Mouse (Mus musculus): ENCODE results near the gene Rarg.
A peak's percentile ranks its signal among the peaks of the same experiment; 100 is the strongest.
"Not testable (repeated sequence)": the region's sequence is repeated elsewhere in the genome, so short reads cannot be mapped to it uniquely, and the experiment has no call there.

Gene Rarg

DNA sequence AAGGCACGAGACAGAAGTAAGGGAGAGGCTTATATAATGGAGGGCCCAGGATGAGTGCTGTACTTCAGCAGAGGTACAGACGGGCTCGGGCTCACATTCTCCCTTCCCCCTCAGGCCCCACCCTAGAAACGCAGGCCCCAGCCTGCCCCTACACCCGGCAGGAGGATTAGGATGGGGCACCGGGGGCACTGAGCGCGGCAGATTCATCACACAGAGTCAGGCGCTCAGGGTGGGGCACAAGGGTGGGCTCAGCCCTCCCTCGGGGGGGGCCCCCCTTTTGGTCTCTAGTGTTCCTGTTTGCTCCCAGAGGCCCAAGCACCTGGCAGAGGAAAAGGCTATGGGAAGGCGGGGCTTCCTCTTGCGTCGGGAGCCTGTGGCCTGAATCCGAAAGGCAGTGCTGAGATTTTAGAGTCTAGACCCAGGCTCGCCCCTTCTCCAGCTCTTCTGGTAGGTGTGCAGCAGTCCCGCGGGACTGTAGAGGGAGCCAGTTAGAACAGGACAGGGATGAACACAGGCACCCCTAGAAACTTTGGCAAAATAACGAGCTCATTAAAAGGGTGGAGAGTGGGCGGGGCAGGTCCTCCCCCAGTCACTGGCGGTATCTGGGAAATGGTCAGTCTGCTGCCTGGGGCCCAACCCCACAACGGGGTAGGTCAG, 21.8 kb downstream of the Rarg start:
- no peak for DNase-seq

DNA sequence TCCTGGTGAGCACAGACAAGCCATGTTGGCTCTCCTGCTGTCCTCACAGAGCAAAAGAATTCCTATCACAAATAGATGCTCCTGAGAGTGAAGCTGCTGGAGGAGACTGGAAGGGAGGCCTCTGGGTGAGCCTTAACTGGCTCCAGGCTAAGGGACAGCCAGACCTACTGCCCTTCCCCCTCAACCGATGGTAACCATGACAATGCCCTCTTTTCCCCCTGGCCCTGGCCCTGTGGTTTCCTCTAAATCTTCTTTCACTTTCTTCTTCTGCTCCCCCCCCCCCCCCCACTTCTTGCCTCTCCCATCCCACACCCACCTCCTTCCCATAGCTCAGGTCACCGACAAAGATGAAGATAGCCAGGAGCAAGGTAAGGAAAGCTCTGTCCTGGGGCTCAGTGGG, 23.4 kb downstream of the Rarg start:
- no peak for DNase-seq

- DNase-seq = no peak
These were observed 24.6 kb downstream of the Rarg start for GRCm38 (mm10) chr15:102232764-102233163.

DNA sequence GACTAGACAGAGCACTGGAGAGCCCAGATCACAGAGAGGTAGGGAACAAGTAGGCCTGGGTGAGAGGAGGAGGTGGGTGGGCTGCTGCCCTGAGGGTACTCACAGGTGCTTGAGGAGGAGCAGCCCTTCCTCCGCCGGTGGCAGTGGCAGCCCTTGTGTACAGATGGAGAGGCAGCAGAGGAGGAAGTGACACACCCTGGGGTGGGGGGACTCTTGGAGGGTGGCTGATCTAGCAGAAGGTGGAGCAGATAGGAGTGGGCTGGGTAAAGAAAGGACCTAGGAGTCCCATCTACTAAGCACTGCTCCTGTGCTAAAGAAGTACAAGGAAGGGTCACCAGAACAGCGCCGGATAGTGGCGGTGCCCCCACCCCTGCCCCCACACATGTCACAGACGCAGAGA, 25.6 kb downstream of the Rarg start, which contains the start of gene Itgb7:
Gene Itgb7 (minus strand): TSS at position 197 of the 400 bp plus-strand sequence.
- no peak for DNase-seq

- no peak for DNase-seq
These were observed 26.7 kb downstream of the Rarg start for GRCm38 (mm10) chr15:102230408-102231321.

- DNase-seq = not testable (repeated sequence)
These were observed 31.7 kb downstream of the Rarg start for GRCm38 (mm10) chr15:102225619-102226018.

- DNase-seq = no peak
These were observed 32.2 kb downstream of the Rarg start for GRCm38 (mm10) chr15:102224992-102225617.

DNA sequence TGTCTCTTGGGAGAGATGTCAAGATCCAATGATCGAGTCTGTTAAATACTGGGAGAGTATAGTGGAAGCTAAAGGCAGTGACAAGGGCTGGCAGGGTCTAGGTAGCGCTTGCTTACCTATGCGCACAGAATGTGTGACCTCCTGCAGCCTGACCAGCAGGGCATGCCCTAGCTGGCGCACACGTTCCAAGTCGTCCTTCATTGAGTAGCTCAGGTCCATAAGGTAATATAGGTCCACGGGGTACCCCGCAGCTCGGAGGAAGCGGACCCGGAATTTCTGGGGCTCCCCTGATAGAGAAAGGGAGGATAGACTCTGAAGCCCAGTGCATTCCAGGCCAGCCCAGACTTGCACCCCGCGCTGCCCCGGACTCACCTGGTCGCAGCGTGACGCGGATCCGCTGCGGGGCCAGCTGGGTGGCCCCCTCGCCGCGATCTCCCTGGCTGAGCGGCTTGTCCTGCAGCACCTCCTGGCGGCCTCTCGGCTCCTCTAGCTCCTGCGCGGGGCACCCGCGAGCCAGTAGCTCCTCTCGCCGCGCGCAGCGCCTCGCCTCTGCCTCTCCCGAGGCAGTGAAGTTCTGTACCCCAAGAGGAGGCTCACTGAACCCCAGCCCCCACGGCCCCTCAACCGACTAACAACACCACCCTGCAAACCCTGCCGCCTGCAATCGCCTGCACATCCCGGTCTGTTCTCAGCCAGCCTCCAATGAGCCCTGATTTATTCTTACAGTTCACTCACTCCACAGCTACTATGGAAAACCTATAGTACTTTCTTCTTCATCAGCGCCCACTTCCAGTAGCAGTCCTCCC, 32.9 kb downstream of the Rarg start:
- DNase-seq = peak; percentile 86 to 88

DNA sequence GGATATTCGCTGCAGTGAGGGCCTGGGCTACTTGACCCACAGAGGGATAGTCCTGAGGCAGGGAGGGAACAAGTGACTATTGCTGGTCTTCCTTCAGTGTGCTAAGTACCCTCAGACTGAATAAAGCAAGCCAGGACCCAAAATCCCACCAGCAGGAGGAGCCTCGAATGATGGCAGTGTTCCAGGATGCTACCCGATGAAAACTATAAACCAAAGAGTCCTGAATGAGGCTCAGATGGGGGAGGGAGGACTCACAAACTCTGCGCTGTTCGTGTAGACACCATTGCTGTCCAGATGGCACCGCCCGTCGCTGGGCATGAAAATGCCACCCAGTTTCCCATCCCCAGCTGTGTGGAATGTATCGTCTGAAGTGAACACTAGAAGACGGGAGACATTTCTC, 34.9 kb downstream of the Rarg start:
- DNase-seq = peak in 1 of 2 experiments; percentile 45

GRCm38 (mm10) chr15:102217325-102217724, 40.0 kb downstream of the Rarg start:
- no peak for DNase-seq

DNA sequence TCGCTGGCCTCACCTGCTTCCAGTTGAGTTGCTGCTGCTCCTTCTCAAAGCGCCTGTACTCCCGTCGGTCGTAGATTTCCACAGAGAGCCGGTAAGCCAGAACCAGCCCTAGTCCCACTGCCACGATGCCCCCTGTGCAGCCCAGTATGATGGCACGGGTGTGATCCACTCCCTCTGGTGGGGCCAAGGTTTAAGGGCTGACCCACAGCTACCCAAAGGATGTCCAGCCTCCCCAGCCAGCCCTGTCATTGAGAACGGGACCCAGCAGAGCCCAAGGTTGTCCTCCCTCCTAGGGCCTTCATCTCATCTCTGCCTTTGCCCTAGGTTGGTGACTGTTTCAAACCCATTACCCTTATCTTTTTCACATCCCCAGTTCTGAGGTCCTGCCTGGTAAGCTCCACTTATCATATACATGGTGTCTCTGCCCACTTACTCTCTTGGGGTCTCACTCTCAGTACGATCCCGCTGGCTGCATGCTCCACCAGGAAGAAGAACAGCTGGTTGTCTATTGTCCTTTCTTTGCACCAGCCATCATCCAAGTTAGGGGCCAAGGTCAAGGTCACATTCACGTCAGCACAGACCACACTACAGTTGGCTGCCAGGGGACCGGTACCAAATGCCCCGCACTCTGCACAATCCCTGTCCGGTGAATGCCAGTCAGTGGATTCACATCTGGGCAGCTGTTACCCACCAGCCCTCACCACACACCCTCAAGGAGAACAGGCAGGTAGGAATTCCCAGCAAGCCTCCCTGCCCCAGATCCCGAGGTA, 40.7 kb downstream of the Rarg start:
- no peak for DNase-seq

DNA sequence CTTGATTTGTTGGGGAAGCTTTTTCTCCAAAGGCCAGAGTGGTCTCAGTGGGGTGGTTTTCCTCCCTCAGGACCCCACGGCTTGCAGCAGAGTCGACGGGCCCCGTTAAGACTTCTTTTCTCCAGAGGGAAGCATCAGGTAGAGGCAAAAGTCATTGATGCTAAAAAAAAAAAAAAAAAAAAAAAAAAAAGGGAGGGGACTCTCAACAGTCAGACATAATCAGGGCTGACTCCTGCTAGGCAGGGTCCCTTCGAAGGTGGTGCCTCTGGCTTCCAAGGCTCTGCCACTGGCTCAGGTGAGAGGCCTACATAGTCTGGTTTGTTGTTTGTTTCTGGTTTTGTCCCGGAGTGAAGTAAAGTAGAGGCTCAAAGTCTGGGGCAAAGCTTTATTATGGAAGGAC, 41.7 kb downstream of the Rarg start:
- DNase-seq = no peak

- no peak for DNase-seq
These were observed 43.2 kb downstream of the Rarg start for GRCm38 (mm10) chr15:102214132-102214531.

- no peak for DNase-seq
These were observed 45.4 kb downstream of the Rarg start for GRCm38 (mm10) chr15:102211895-102212294.

- no peak for DNase-seq
These were observed 46.5 kb downstream of the Rarg start for GRCm38 (mm10) chr15:102210816-102211215.

DNA sequence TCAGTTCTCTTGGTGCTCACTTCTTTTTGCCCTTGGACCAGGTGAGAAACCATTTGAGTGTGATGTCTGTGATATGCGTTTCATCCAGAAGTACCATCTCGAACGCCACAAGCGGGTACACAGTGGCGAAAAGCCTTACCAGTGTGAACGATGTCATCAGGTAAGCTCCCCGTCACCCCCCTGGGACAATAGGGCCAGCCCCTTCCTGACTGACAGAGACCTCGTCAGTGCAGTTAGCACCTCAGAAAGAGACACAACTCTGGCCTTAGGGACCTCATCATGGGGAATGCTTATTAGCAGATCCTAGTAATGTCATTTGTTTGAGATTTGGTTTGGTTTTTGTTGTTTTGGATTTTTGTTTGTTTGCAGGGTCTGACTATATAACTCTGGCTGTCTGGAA, 48.2 kb downstream of the Rarg start:
- no peak for DNase-seq

DNA sequence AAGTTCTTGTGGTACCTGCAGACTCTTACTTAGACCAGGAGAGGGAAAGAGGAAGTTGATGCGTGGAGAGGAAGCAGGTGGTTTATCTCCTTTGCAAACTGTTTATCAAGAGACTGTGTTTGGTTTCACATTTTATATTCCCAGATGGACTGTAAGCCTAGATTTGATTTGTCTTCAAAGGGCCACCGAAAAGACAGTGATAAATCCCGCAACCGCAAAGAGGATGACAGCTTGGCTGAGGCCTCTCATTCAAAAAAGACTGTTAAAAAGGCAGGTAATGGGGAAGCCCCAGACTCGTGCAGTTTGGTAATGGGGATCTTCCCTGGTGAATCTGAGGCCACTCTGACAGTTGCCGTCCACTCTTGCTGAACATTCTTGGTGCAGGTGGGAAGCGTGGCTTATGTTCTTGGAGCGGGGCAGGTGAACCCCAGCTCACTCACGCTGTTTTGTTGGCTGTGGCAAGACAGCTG, 49.2 kb downstream of the Rarg start:
- no peak for DNase-seq

GRCm38 (mm10) chr15:102207351-102207750, 50.0 kb downstream of the Rarg start:
- no peak for DNase-seq

DNA sequence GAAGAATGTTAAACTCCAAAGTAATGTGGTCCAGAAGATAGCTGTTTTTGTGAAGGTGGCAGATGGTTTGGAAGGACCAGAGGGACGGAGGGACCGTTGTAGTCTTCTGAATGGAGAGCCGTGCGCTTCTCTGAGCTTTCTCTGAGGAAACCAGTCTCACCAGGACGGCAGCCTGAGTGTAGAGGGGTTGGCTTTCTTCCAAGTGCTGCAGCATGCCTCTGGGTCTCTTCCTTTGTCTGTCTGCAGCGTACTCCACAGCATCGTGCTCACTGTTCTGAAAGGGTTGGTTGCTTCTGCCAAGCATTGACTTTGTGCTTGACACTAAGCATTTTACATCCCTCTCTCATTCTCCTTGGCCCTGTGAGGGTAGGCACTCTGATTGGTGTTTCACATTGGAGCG, 51.5 kb downstream of the Rarg start:
- DNase-seq = peak; percentile 53 to 57

DNA sequence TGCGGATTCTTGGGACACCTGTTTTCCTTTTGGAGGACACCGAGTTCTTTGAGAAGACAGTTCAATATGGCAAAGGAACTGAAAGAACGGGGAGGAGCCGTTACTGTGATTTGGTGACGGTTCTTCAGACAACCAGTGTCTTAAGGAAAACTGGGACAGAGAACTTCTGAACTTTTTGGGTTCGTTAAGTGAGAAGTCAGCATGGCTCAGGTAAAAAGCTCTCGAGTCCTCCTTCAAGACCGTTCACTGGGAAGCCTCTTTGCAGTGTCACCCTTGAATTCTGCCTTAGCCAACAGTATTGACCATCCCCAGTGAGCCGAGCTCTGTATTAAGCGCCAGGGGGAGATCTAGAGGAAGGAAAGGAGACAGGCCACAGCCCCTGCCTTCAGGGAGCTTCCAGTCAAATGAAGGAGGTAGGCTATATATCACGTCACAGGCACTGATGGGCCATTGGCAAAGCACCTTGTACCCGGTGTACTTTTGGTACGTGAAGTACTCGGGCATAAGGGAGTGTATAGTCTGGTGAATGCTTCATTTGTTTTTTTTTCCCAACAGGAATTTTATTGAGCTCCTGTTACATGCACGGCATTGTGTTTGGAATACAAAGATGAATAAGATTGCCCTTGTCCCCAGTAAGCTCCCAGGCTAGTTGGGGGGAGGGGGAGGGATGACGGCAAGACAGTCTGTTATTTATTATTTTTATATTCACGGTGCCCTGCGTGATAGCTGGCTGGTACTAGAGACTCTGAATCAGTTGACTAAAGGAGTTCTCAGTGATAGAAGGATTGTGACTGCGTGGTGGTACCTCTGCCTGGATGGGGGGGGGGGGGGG, 52.4 kb downstream of the Rarg start, which contains the start of gene Csad:
Gene Csad (minus strand): TSS at position 51 of the 832 bp plus-strand sequence.
- DNase-seq = no peak
